Mouse (Mus musculus): Measurements from ENCODE around the gene Jmjd6. TPM values are rescaled to one million over a fixed set of nuclear protein-coding genes. Genes with fewer than 3 reads are reported as not detected.

Jmjd6 gene
- polyA plus RNA-seq, 1 experiment from 2014 or later, result 65.7 TPM

GRCm38 (mm10) chr11:116806136-116807071 lies 36.8 kb downstream of the Jmjd6 start:
- no peak overlapping the region for H3K4me2 ChIP-seq (replicated peaks)
- DNase-seq (ENCODE audit: low spot score) (no peak), ATAC-seq (ENCODE audit: low FRiP score) (no peak)
- 0 out of 2 replicates have a peak, but pooled peaks cover 7% of the 10 kb centered on the region for H3K36me3 ChIP-seq (replicated peaks; ENCODE audit: control insufficient read depth, insufficient read depth)
- no peaks in the 10 kb centered on the region for H3K27me3 ChIP-seq (ENCODE audit: control insufficient read depth, insufficient read depth, low read length)
- no peak overlapping the region for H3K4me3 ChIP-seq (replicated peaks; ENCODE audit: low read length)
- H3K4me1 ChIP-seq (replicated peaks; ENCODE audit: control insufficient read depth, insufficient read depth, low read length), result peaks cover 30% of the 10 kb centered on the region
- WGBS, result 79% methylated on average over 15 of the region's 15 CpGs
- no peak overlapping the region for H3K9ac ChIP-seq
- H3K9me3 ChIP-seq (ENCODE audit: control insufficient read depth, low read length), result no peaks in the 10 kb centered on the region
- no peak overlapping the region; the same call in 1 of the 2 replicates for H3K27ac ChIP-seq

- no peaks in the 10 kb centered on the region for H3K9me3 ChIP-seq (ENCODE audit: control insufficient read depth, low read length)
- no peak overlapping the region for H3K9ac ChIP-seq
- H3K4me3 ChIP-seq (replicated peaks; ENCODE audit: low read length), result no peak overlapping the region
- H3K36me3 ChIP-seq (replicated peaks; ENCODE audit: control insufficient read depth, insufficient read depth), result 0 out of 2 replicates have a peak, but pooled peaks cover 7% of the 10 kb centered on the region
- ATAC-seq (ENCODE audit: low FRiP score) (no peak), DNase-seq (ENCODE audit: low spot score) (no peak)
- no peak overlapping the region for H3K4me2 ChIP-seq (replicated peaks)
- no peaks in the 10 kb centered on the region for H3K27me3 ChIP-seq (ENCODE audit: control insufficient read depth, insufficient read depth, low read length)
- WGBS, result 84% methylated on average over 5 of the region's 5 CpGs
- no peak overlapping the region for H3K27ac ChIP-seq
- no peaks in the 10 kb centered on the region for H3K4me1 ChIP-seq (replicated peaks; ENCODE audit: control insufficient read depth, insufficient read depth, low read length)
These were observed 40.5 kb downstream of the Jmjd6 start for GRCm38 (mm10) chr11:116802709-116803108.

GRCm38 (mm10) chr11:116801106-116801505 lies 42.1 kb downstream of the Jmjd6 start:
- WGBS, result 79% methylated on average over 5 of the region's 5 CpGs
- H3K27me3 ChIP-seq (ENCODE audit: control insufficient read depth, insufficient read depth, low read length), result no peaks in the 10 kb centered on the region
- no peak overlapping the region for H3K9ac ChIP-seq
- no peak overlapping the region for H3K27ac ChIP-seq
- ATAC-seq (ENCODE audit: low FRiP score) (no peak), DNase-seq (ENCODE audit: low spot score) (no peak)
- H3K4me2 ChIP-seq (replicated peaks), result no peak overlapping the region
- 0 out of 2 replicates have a peak, but pooled peaks cover 7% of the 10 kb centered on the region for H3K36me3 ChIP-seq (replicated peaks; ENCODE audit: control insufficient read depth, insufficient read depth)
- no peaks in the 10 kb centered on the region for H3K9me3 ChIP-seq (ENCODE audit: control insufficient read depth, low read length)
- H3K4me3 ChIP-seq (replicated peaks; ENCODE audit: low read length), result no peak overlapping the region
- no peaks in the 10 kb centered on the region for H3K4me1 ChIP-seq (replicated peaks; ENCODE audit: control insufficient read depth, insufficient read depth, low read length)

GRCm38 (mm10) chr11:116799364-116799763 lies 43.9 kb downstream of the Jmjd6 start:
- WGBS, result 88% methylated on average over 5 of the region's 5 CpGs
- Histone ChIP-seq H3K27me3 (ENCODE audit: control insufficient read depth, insufficient read depth, low read length) (no peaks in the 10 kb centered on the region), H3K4me3 (replicated peaks; ENCODE audit: low read length) (no peak overlapping the region), H3K9ac (no peak overlapping the region), H3K4me2 (replicated peaks) (no peak overlapping the region), H3K27ac (no peak overlapping the region), H3K9me3 (ENCODE audit: control insufficient read depth, low read length) (no peaks in the 10 kb centered on the region), H3K36me3 (replicated peaks; ENCODE audit: control insufficient read depth, insufficient read depth) (0 out of 2 replicates have a peak, but pooled peaks cover 6% of the 10 kb centered on the region), H3K4me1 (replicated peaks; ENCODE audit: control insufficient read depth, insufficient read depth, low read length) (no peaks in the 10 kb centered on the region)
- DNase-seq (ENCODE audit: low spot score) (no peak), ATAC-seq (ENCODE audit: low FRiP score) (no peak)

Other genes starting within 250 kb of the Jmjd6 start
- 1.1 and 1.2 TPM in 2 replicates for gene Rhbdf2, start 216.4 kb downstream of the Jmjd6 start, polyA plus RNA-seq (2014; fragmentation: Nextera tagmentation; extraction: Ambion mirVana)
- gene Prcd, start 189.9 kb downstream of the Jmjd6 start, polyA plus RNA-seq (2014; fragmentation: Nextera tagmentation; extraction: Ambion mirVana), result 2.8 and 3.5 TPM in 2 replicates
- 26.5 and 29.7 TPM in 2 replicates for gene Cygb, start 189.1 kb downstream of the Jmjd6 start, polyA plus RNA-seq (2014; fragmentation: Nextera tagmentation; extraction: Ambion mirVana)
- not detected in 2 replicates for gene St6galnac1, start 67.9 kb downstream of the Jmjd6 start, polyA plus RNA-seq (2014; fragmentation: Nextera tagmentation; extraction: Ambion mirVana)
- gene Mxra7, start 15.4 kb downstream of the Jmjd6 start, polyA plus RNA-seq (2014; fragmentation: Nextera tagmentation; extraction: Ambion mirVana), result 29.3 and 35.5 TPM in 2 replicates
- 70.0 and 73.9 TPM in 2 replicates for gene Mettl23, start 171 bp downstream of the Jmjd6 start, polyA plus RNA-seq (2014; fragmentation: Nextera tagmentation; extraction: Ambion mirVana)
- 51.9 and 54.4 TPM in 2 replicates for gene Mfsd11, start 9.0 kb upstream of the Jmjd6 start, polyA plus RNA-seq (2014; fragmentation: Nextera tagmentation; extraction: Ambion mirVana)
- gene Srsf2, start 9.6 kb upstream of the Jmjd6 start, polyA plus RNA-seq (2014; fragmentation: Nextera tagmentation; extraction: Ambion mirVana), result 556 and 567 TPM in 2 replicates
- 24.5 and 26.0 TPM in 2 replicates for gene Mgat5b, start 75.4 kb upstream of the Jmjd6 start, polyA plus RNA-seq (2014; fragmentation: Nextera tagmentation; extraction: Ambion mirVana)

All from hindbrain, embryonic 14.5 days (tissue).